In the genomic region with DNA sequence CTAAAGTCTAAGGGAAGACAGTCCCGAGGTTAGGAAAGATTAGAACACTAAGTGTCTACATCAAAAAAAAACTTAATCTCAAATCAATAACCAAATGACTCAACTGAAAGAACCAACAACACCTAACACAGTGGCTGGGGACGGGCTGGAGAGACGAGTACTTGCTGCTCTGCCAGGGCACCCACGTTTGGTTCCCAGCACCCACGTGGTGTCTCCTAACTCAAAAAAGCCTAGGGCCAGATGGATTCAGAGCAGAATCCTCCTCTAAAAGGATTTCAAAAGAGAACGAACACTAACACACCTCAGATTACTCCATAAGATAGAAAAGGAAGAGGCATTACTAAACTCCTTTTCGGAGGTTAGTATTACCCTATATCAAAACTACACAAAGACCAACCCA, we compare ENCODE assay signal across 16 mouse cellular contexts.
"Had no signal": no experiment of that assay in that cellular context is flagged by ENCODE, and none has a peak within 500 bp of the region (broad histone marks: within the 10 kb centered on the region; RNA-seq: fewer than 3 reads in every experiment).

No protein-coding gene starts in this region.

- ATAC-seq: hindbrain, embryonic 16.5 days; inflammation-experienced regulatory T-cells, adult 6 months; intestine, embryonic 15.5 days; intestine, postnatal 0 days had no signal

- DNase-seq: gastrocnemius, adult 2 months; gastrocnemius, postnatal 10 days; gastrocnemius, postnatal 25 days; heart, adult 18-20 months; heart, postnatal 10 days; heart, postnatal 4 days; kidney, adult 18-20 months; kidney, adult 8-10 months; kidney, postnatal 10 days; kidney, postnatal 25 days; kidney, postnatal 4 days; liver had no signal
